Mouse (Mus musculus) macrophage (primary cell): ENCODE results near the gene Wdr64. TPM values are rescaled to one million over a fixed set of nuclear protein-coding genes. Genes with fewer than 3 reads are reported as not detected.

ENCODE experiments used
- H3K27ac ChIP-seq: fragments of 350-480 bp; formaldehyde crosslinking; 2 replicates; pipeline ENCODE4 v1.9.0; 2021
- H3K36me3 ChIP-seq: fragments of 350-480 bp; formaldehyde crosslinking; 2 replicates; pipeline ENCODE4 v1.9.0; 2021; ENCODE audit errors: inconsistent target
- H3K4me3 ChIP-seq: fragments of 350-480 bp; formaldehyde crosslinking; 2 replicates; pipeline ENCODE4 v1.9.0; 2021; ENCODE audit errors: inconsistent target
- H3K79me2 ChIP-seq: fragments of 350-480 bp; formaldehyde crosslinking; 2 replicates; pipeline ENCODE4 v1.9.0; 2021; ENCODE audit errors: inconsistent target
- WGBS: methylation state at CpG from one replicate; pipeline ENCODE4 v1.1.7; 2026; ENCODE audit warnings: inconsistent platforms; ENCODE audit not compliant: missing documents; 5-methylcytosine and 5-hydroxymethylcytosine counted together
- polyA plus RNA-seq: library from polyadenylated mRNA; stranded (reverse); fragments of 250-400 nt; gene quantifications from 3 replicates; pipeline ENCODE4 v1.2.4, GENCODE M21; 2018; ENCODE audit warnings: inconsistent platforms

Wdr64 gene
- polyA plus RNA-seq, 1 experiment from 2014 or later = not detected

DNA sequence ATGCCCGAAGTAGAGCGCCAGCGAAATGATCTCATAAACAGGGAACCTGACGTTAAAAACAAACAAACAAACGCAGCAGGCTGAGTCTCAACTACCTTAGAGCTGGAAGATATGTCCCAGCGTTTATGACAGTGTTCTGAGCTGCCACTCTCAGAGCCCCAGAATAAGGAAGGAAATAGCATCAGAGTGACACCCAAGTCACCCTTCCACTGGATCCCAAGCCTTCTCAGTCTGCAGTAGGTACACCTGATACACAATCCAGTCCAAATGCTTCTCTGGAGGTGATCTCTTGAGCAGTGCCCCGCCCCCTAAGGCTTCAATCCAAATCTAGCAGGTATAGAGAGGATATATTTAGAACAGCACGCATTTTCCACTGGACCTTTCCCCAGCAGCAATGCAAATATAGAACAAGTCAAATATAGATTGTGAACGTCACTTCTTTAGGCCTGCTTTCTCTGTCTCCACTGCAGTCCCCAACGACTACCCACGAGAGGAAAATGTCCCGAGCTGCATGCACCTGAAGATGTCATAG is 4.9 kb upstream of the Wdr64 start:
- Histone ChIP-seq H3K4me3 (peak overlapping the region; percentile 52), H3K27ac (no peak overlapping the region), H3K36me3 (no peaks in the 10 kb centered on the region), H3K79me2 (peaks cover 16% of the 10 kb centered on the region; the same call in 1 of the 2 replicates)
- WGBS = 37% methylated on average over 12 of the region's 12 CpGs

- WGBS = 58% methylated on average over 3 of the region's 3 CpGs
- Histone ChIP-seq H3K27ac (no peak overlapping the region), H3K4me3 (no peak overlapping the region), H3K36me3 (no peaks in the 10 kb centered on the region), H3K79me2 (no peaks in the 10 kb centered on the region)
These were observed 982 bp downstream of the Wdr64 start for GRCm38 (mm10) chr1:175699375-175699774.

- Histone ChIP-seq H3K79me2 (no peaks in the 10 kb centered on the region), H3K36me3 (no peaks in the 10 kb centered on the region), H3K27ac (no peak overlapping the region), H3K4me3 (no peak overlapping the region)
- WGBS = 23% methylated on average over 4 of the region's 4 CpGs
These were observed 1.4 kb downstream of the Wdr64 start for GRCm38 (mm10) chr1:175699796-175700195.

GRCm38 (mm10) chr1:175701145-175701544 is 2.8 kb downstream of the Wdr64 start:
- H3K36me3 ChIP-seq = no peaks in the 10 kb centered on the region
- no peak overlapping the region for H3K27ac ChIP-seq
- no peaks in the 10 kb centered on the region for H3K79me2 ChIP-seq
- no peak overlapping the region for H3K4me3 ChIP-seq
- WGBS = 79% methylated on average over 4 of the region's 4 CpGs

- 94% methylated on average over 5 of the region's 5 CpGs for WGBS
- Histone ChIP-seq H3K36me3 (no peaks in the 10 kb centered on the region), H3K4me3 (no peak overlapping the region), H3K79me2 (no peaks in the 10 kb centered on the region), H3K27ac (no peak overlapping the region)
These were observed 9.2 kb downstream of the Wdr64 start for GRCm38 (mm10) chr1:175707599-175707998.

GRCm38 (mm10) chr1:175708013-175708412 is 9.6 kb downstream of the Wdr64 start:
- Histone ChIP-seq H3K79me2 (no peaks in the 10 kb centered on the region), H3K27ac (no peak overlapping the region), H3K36me3 (no peaks in the 10 kb centered on the region), H3K4me3 (no peak overlapping the region)

DNA sequence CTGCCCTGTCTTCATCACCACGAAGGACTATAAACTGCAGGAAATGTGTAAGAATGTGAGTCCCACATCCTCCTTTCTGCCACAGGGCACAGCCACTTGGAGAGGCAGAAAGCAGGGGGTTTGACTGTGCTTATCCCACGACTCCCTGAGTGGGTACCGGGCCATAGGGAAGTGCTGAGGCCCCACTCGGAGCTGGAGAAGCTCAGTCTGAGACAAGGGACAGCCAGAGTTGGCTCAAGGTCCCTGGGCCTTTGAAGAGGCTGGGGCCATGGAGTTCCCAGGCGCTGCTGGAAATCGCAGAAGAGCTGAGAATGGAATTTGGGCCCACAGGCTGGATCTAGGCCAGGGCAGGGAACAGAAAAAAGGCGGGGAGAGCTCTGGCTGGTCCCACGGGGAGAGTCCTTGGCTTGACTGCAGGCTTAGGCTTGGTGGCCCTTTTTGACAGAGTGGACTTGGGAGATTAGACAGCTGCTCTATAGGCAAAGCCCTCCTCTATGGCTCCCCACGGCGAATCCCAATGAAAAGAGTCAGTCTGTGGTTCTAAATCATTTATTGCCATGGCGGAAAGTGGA is 14.0 kb downstream of the Wdr64 start:
- WGBS = 85% methylated on average over 10 of the region's 11 CpGs
- H3K4me3 ChIP-seq = no peak overlapping the region

DNA sequence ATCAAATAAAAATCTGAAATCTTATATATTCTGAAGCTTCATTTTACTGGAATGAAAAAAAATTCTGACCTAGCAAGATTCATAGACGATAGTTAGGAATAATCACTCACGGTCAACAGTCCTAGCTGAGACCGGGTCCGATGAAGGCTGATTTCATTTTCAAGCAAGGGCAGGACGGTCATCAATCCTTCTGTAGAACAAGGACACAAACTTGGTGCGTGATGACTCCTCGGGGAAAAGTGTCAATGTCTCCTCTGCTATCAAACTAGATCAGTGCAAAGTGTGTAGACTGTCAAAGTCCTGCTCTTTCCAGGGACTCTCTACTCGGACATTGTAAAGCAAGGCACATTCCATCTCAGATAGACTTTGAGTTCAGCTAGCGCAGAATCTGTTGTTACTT is 18.4 kb downstream of the Wdr64 start:
- no peaks in the 10 kb centered on the region for H3K79me2 ChIP-seq
- H3K27ac ChIP-seq = no peak overlapping the region
- no peak overlapping the region for H3K4me3 ChIP-seq
- no peaks in the 10 kb centered on the region for H3K36me3 ChIP-seq
- 97% methylated on average over 9 of the region's 9 CpGs for WGBS

More for the DNA sequence above, 14.0 kb downstream of the Wdr64 start:
- no peak overlapping the region for H3K27ac ChIP-seq
- no peaks in the 10 kb centered on the region for H3K36me3 ChIP-seq
- H3K79me2 ChIP-seq = no peaks in the 10 kb centered on the region

GRCm38 (mm10) chr1:175725771-175726170 is 27.4 kb downstream of the Wdr64 start:
- 50% methylated on average over 7 of the region's 7 CpGs for WGBS
- H3K27ac ChIP-seq = no peak overlapping the region
- H3K79me2 ChIP-seq = no peaks in the 10 kb centered on the region
- no peak overlapping the region for H3K4me3 ChIP-seq
- H3K36me3 ChIP-seq = no peaks in the 10 kb centered on the region

GRCm38 (mm10) chr1:175754576-175755364 is 56.4 kb downstream of the Wdr64 start:
- Histone ChIP-seq H3K4me3 (no peak overlapping the region), H3K27ac (no peak overlapping the region), H3K36me3 (no peaks in the 10 kb centered on the region), H3K79me2 (no peaks in the 10 kb centered on the region)
- WGBS = 80% methylated on average over 10 of the region's 10 CpGs

- no peak overlapping the region for H3K27ac ChIP-seq
- WGBS = 55% methylated on average over 2 of the region's 2 CpGs
- no peaks in the 10 kb centered on the region for H3K79me2 ChIP-seq
- H3K36me3 ChIP-seq = no peaks in the 10 kb centered on the region
- H3K4me3 ChIP-seq = no peak overlapping the region
These were observed 96.3 kb downstream of the Wdr64 start for GRCm38 (mm10) chr1:175794668-175795067.

DNA sequence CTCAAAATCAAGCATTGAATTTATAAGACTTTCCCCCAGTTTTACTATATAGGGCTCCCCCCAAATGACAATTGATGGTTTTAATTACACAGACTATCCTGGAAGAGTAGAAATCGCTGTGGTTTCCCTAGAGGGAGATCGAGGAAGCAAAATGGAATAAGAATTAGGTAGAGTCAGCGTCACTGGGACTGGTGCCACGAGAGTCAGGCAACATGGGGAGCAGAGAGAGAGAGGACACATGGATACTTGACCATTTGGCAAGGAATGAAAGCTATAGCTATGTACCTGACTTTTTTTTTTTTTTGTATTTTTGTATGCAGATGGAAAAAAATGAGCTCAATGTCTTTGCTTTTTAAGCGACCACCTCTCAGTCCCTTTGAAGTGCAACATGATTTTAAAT is 110.0 kb downstream of the Wdr64 start:
- WGBS = 73% methylated on average over 5 of the region's 5 CpGs
- H3K79me2 ChIP-seq = no peaks in the 10 kb centered on the region
- no peaks in the 10 kb centered on the region for H3K36me3 ChIP-seq
- no peak overlapping the region for H3K27ac ChIP-seq
- H3K4me3 ChIP-seq = no peak overlapping the region

GRCm38 (mm10) chr1:175811625-175812024 is 113.2 kb downstream of the Wdr64 start:
- Histone ChIP-seq H3K36me3 (no peaks in the 10 kb centered on the region), H3K4me3 (no peak overlapping the region), H3K27ac (no peak overlapping the region), H3K79me2 (no peaks in the 10 kb centered on the region)
- WGBS = 21% methylated on average over 1 of the region's 1 CpGs

- no peaks in the 10 kb centered on the region for H3K36me3 ChIP-seq
- no peaks in the 10 kb centered on the region for H3K79me2 ChIP-seq
- WGBS = 83% methylated on average over 9 of the region's 9 CpGs
- no peak overlapping the region for H3K27ac ChIP-seq
- no peak overlapping the region for H3K4me3 ChIP-seq
These were observed 125.5 kb downstream of the Wdr64 start for GRCm38 (mm10) chr1:175823815-175824438.

DNA sequence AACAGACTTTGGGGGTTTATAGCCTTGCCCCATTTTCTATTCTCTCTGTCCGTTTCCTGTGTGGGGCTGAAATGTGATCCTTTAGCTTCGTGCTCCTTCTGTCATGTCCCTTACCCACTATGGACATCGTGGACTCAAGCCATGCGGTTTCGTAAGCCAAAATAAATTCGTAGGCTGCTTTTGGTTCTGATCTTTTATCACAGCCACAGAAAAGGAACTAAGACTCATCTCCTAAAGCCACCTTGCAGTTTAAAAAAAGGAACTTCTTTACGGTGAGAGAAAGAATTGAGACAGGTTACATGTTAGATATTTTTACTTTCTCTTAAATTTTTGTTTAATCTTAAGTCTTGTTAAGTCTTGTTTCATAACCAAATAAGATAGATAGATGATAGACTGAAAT is 130.1 kb downstream of the Wdr64 start:
- no peak overlapping the region for H3K27ac ChIP-seq
- no peaks in the 10 kb centered on the region for H3K36me3 ChIP-seq
- WGBS = 80% methylated on average over 7 of the region's 7 CpGs
- no peaks in the 10 kb centered on the region for H3K79me2 ChIP-seq
- no peak overlapping the region for H3K4me3 ChIP-seq
